ENCODE assay signal across 11 mouse cellular contexts in the genomic region with DNA sequence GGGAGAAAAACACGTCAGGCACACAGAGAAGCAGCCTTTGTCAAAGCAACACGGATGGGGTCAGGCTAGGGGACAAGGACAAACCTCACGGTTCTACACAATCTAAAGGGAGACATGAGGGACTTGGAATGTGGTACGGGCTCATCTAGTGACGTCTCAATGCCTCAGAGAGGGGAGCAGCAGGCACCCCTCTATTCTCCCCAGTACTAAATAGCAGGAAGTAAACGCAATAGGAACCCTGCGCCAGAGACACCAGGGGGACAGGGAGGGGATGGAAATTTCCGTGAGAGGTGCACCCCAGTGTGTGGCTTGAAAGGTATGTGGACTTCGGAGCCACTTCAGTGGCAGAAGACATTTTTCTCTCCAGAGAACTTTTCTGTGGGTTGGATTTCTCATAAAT.
"Had no signal": no experiment of that assay in that cellular context is flagged by ENCODE, and none has a peak within 500 bp of the region (broad histone marks: within the 10 kb centered on the region; RNA-seq: fewer than 3 reads in every experiment).

No protein-coding gene starts in this region.

- H3K4me2 ChIP-seq: kidney, embryonic 15.5 days; liver, embryonic 13.5 days; lung, embryonic 15.5 days; midbrain, embryonic 11.5 days; midbrain, embryonic 15.5 days; neural tube, embryonic 12.5 days had no signal

- ATAC-seq: liver, postnatal 0 days; midbrain, embryonic 15.5 days had no signal

- H3K9me3 ChIP-seq: kidney, embryonic 15.5 days; liver, embryonic 13.5 days; lung, embryonic 15.5 days; midbrain, embryonic 15.5 days; neural tube, embryonic 12.5 days had no signal

- H3K4me3 ChIP-seq: kidney, embryonic 15.5 days; left cerebral cortex, adult 2 months; liver, embryonic 13.5 days; lung, embryonic 15.5 days; midbrain, embryonic 15.5 days; neural tube, embryonic 12.5 days had no signal

- H3K27me3 ChIP-seq: kidney, embryonic 15.5 days; liver, embryonic 13.5 days; lung, embryonic 15.5 days; midbrain, embryonic 15.5 days; neural tube, embryonic 12.5 days had no signal

- DNase-seq: kidney, adult 18-20 months; kidney, postnatal 25 days; liver; liver, embryonic 13.5 days; liver, postnatal 0 days had no signal

- H3K27ac ChIP-seq: kidney, embryonic 15.5 days; left cerebral cortex, adult 2 months; liver, embryonic 13.5 days; lung, embryonic 15.5 days; midbrain, embryonic 15.5 days; neural tube, embryonic 12.5 days had no signal

- H3K9ac ChIP-seq: kidney, embryonic 15.5 days; liver, embryonic 13.5 days; liver, postnatal 0 days; lung, embryonic 15.5 days; midbrain, embryonic 15.5 days; neural tube, embryonic 12.5 days had no signal
